Mouse (Mus musculus) thymus, adult 2 months (tissue): ENCODE data around the gene Tpsb2.

Experiments used
- CTCF ChIP-seq: fragments of 200-500 bp; IDR thresholded peaks from 2 replicates; pipeline ENCODE4 v1.5.1; 2012; ENCODE audit warnings: mild to moderate bottlenecking, control low read depth, low read length, moderate library complexity, borderline replicate concordance; ENCODE audit not compliant: control insufficient read depth, poor library complexity, insufficient read depth; ENCODE audit errors: extremely low read depth
- POLR2A ChIP-seq: fragments of 200-500 bp; IDR thresholded peaks from 2 replicates; pipeline ENCODE4 v1.6.1; 2012; ENCODE audit warnings: mild to moderate bottlenecking, low read length, control low read depth, moderate library complexity; ENCODE audit not compliant: control insufficient read depth, poor library complexity, insufficient read depth; ENCODE audit errors: extremely low read depth

GRCm38 (mm10) chr17:25406011-25406441, 39.9 kb downstream of the Tpsb2 start:
- no peak for TF ChIP-seq CTCF
- TF ChIP-seq POLR2A, result no peak
